Mouse (Mus musculus): ENCODE measurements around the gene Hoxa10.

DNA sequence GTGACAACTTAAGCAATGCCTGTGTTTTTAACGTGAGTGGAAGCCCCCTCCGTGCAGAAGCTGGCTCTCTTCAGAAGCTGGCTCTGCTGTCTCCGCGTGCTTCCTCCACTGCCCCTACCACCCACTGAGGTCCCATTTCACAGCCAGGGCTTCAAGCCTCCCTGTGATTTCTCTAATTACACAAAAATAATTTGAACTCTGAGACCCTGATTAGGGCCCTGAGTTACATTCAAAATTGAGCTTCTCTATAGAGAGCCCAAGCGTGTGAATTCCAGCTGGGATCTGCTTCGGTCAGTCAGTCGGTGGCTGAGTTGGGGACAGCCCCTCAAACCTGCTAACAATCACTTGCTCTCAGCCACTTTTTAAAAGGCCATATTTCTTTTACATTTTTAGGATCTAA is 27.7 kb upstream of the Hoxa10 start:
- TF ChIP-seq POLR2A (IDR thresholded peaks at IDR 0.05; ENCODE audit: insufficient read depth, low read length) (no peak), CTCF (IDR thresholded peaks at IDR 0.05; ENCODE audit: low read depth, low read length) (no peak)

Data from ES-Bruce4 (cell line).